Comparison of ENCODE assay signal across 21 mouse cellular contexts in genomic region chr2:180962616-180963308, GRCm38 (mm10). TPM values are rescaled to one million over a fixed set of nuclear protein-coding genes. Genes with fewer than 3 reads are reported as not detected.
DNase-seq lines count a peak whose midpoint lies in the region; ATAC-seq and TF ChIP-seq lines count a peak whose summit lies in the region.
"Had no signal": no experiment of that assay in that cellular context is flagged by ENCODE, and none has a peak within 500 bp of the region (broad histone marks: within the 10 kb centered on the region; RNA-seq: fewer than 3 reads in every experiment).

No protein-coding gene starts in this region.

- H3K36me3 ChIP-seq in heart, embryonic 12.5 days, result no peaks in the 10 kb centered on the region
- no peaks in the 10 kb centered on the region for H3K36me3 ChIP-seq in lung, postnatal 0 days (ENCODE audit: insufficient read depth, low read length)
- no peaks in the 10 kb centered on the region for H3K36me3 ChIP-seq in intestine, embryonic 15.5 days
- H3K36me3 ChIP-seq in small intestine, adult 2 months (ENCODE audit: control insufficient read depth, insufficient read depth, low read length), result no peaks in the 10 kb centered on the region
- H3K36me3 ChIP-seq: embryonic facial prominence, embryonic 15.5 days; forebrain, embryonic 12.5 days; G1E; liver, embryonic 13.5 days had no signal

- DNase-seq in heart, postnatal 25 days (ENCODE audit: low spot score), result no peak
- peak; percentile 33 to 38 for DNase-seq in lung, adult 18-20 months
- DNase-seq in lung, postnatal 0 days (ENCODE audit: low spot score), result no peak
- DNase-seq in gastrocnemius, postnatal 36 days, result no peak
- DNase-seq in gastrocnemius, postnatal 10 days, result no peak
- DNase-seq: cerebellum, adult 8-10 months; gastrocnemius, adult 2 months; liver, embryonic 13.5 days; thymus, adult 2 months had no signal

- no peak for TF ChIP-seq CTCF in lung, postnatal 0 days (IDR thresholded peaks at IDR 0.05)
- no peak for TF ChIP-seq CTCF in small intestine, adult 2 months (IDR thresholded peaks at IDR 0.05; ENCODE audit: extremely low read depth, insufficient read length, insufficient replicate concordance, low read depth, low read length)

- TF ChIP-seq POLR2A in small intestine, adult 2 months (IDR thresholded peaks at IDR 0.05; ENCODE audit: low read depth, low read length), result peak; percentile 25; the same call in 1 of the 2 replicates

- H3K4me1 ChIP-seq in heart, embryonic 12.5 days (replicated peaks), result peaks cover 35% of the 10 kb centered on the region
- H3K4me1 ChIP-seq in lung, postnatal 0 days (ENCODE audit: insufficient read depth, low read depth, low read length), result no peaks in the 10 kb centered on the region
- peaks cover 18% of the 10 kb centered on the region for H3K4me1 ChIP-seq in intestine, embryonic 15.5 days (replicated peaks)
- H3K4me1 ChIP-seq in small intestine, adult 2 months (ENCODE audit: control insufficient read depth, insufficient read depth, insufficient read length, low read length), result peaks cover 22% of the 10 kb centered on the region; the same call in 1 of the 2 replicates

- no peak for TF ChIP-seq EP300 in lung, postnatal 0 days (IDR thresholded peaks at IDR 0.05)

- 56% methylated on average over 2 of the region's 2 CpGs for WGBS in heart, embryonic 12.5 days
- WGBS in lung, postnatal 0 days, result 63% methylated on average over 2 of the region's 2 CpGs
- 57% methylated on average over 2 of the region's 2 CpGs for WGBS in intestine, embryonic 15.5 days
- 51% methylated on average over 2 of the region's 2 CpGs for WGBS in small intestine, adult 2 months

- no peak overlapping the region for H3K9ac ChIP-seq in heart, embryonic 12.5 days
- no peak overlapping the region for H3K9ac ChIP-seq in lung, postnatal 0 days (replicated peaks; ENCODE audit: low read depth)
- no peak overlapping the region for H3K9ac ChIP-seq in intestine, embryonic 15.5 days
- H3K9ac ChIP-seq: embryonic facial prominence, embryonic 15.5 days; forebrain, embryonic 12.5 days; liver, embryonic 13.5 days had no signal

- peak overlapping the region; percentile 70 for H3K27ac ChIP-seq in heart, embryonic 12.5 days (ENCODE audit: poor library complexity, severe bottlenecking)
- no peak overlapping the region for H3K27ac ChIP-seq in lung, postnatal 0 days (ENCODE audit: low read length)
- peak overlapping the region; percentile 77 for H3K27ac ChIP-seq in intestine, embryonic 15.5 days
- peak overlapping the region; percentile 87 for H3K27ac ChIP-seq in small intestine, adult 2 months (ENCODE audit: insufficient read depth, low read depth, low read length)
- H3K27ac ChIP-seq: embryonic facial prominence, embryonic 15.5 days; forebrain, embryonic 12.5 days; gastrocnemius, adult 2 months; hindbrain, postnatal 0 days; liver, embryonic 13.5 days had no signal

- no peaks in the 10 kb centered on the region for H3K9me3 ChIP-seq in heart, embryonic 12.5 days (replicated peaks)
- no peaks in the 10 kb centered on the region for H3K9me3 ChIP-seq in lung, postnatal 0 days (ENCODE audit: low read length)
- no peaks in the 10 kb centered on the region for H3K9me3 ChIP-seq in intestine, embryonic 15.5 days
- H3K9me3 ChIP-seq: embryonic facial prominence, embryonic 15.5 days; forebrain, embryonic 12.5 days; G1E; liver, embryonic 13.5 days had no signal

- no peak overlapping the region for H3K4me3 ChIP-seq in heart, embryonic 12.5 days
- no peak overlapping the region for H3K4me3 ChIP-seq in lung, postnatal 0 days (ENCODE audit: low read depth, low read length)
- H3K4me3 ChIP-seq in intestine, embryonic 15.5 days (replicated peaks), result no peak overlapping the region
- H3K4me3 ChIP-seq in small intestine, adult 2 months (ENCODE audit: low read depth, low read length), result no peak overlapping the region
- H3K4me3 ChIP-seq: embryonic facial prominence, embryonic 15.5 days; forebrain, embryonic 12.5 days; gastrocnemius, adult 2 months; liver, embryonic 13.5 days had no signal

- ATAC-seq in heart, embryonic 12.5 days (ENCODE audit: insufficient number of reproducible peaks, low FRiP score), result peak; percentile 62
- ATAC-seq in lung, postnatal 0 days, result no peak
- peak; percentile 89 for ATAC-seq in intestine, embryonic 15.5 days
- ATAC-seq: hindbrain, postnatal 0 days; midbrain, embryonic 16.5 days had no signal

- intact Hi-C loops in heart, postnatal 25 days (cut with DNase I), result loop anchor here (1.0 to 5.0 kb wide), 2 partner anchors 37 to 155 kb away; no protein-coding TSS in a partner anchor
- intact Hi-C loops in gastrocnemius, postnatal 36 days (cut with DNase I), result loop anchor here (10.0 kb wide), 1 partner anchor 158 kb away; no protein-coding TSS in a partner anchor

- no peaks in the 10 kb centered on the region for H3K27me3 ChIP-seq in heart, embryonic 12.5 days (replicated peaks)
- H3K27me3 ChIP-seq in lung, postnatal 0 days (replicated peaks; ENCODE audit: insufficient read depth, low read length), result no peaks in the 10 kb centered on the region
- no peaks in the 10 kb centered on the region for H3K27me3 ChIP-seq in intestine, embryonic 15.5 days (replicated peaks)
- H3K27me3 ChIP-seq in small intestine, adult 2 months (ENCODE audit: control insufficient read depth, insufficient read depth, low read length), result no peaks in the 10 kb centered on the region
- H3K27me3 ChIP-seq: forebrain, embryonic 12.5 days had no signal

- peak overlapping the region; percentile 18; the same call in 1 of the 2 replicates for H3K4me2 ChIP-seq in heart, embryonic 12.5 days
- H3K4me2 ChIP-seq in lung, postnatal 0 days (replicated peaks; ENCODE audit: low read depth, low read length), result no peak overlapping the region
- peak overlapping the region; percentile 24; the same call in 1 of the 2 replicates for H3K4me2 ChIP-seq in intestine, embryonic 15.5 days (replicated peaks)
- H3K4me2 ChIP-seq: embryonic facial prominence, embryonic 15.5 days; forebrain, embryonic 12.5 days; liver, embryonic 13.5 days had no signal

RNA-seq across cellular contexts. Expression of gene Arfgap1, which starts 4.3 kb away (rescaled TPM):
- polyA plus RNA-seq in heart, embryonic 12.5 days (2016; fragmentation: Nextera tagmentation; extraction: Ambion mirVana), result 87.0 and 88.0 TPM in 2 replicates
- 10 to 100 TPM; 32.5 to 33.2 TPM for total RNA-seq in heart, postnatal 25 days (2021)
- polyA plus RNA-seq in lung, postnatal 0 days (2015; fragmentation: Nextera tagmentation; extraction: Ambion mirVana), result 50.5 and 52.9 TPM in 2 replicates
- 77.9 and 85.0 TPM in 2 replicates for polyA plus RNA-seq in intestine, embryonic 15.5 days (2015; fragmentation: Nextera tagmentation; extraction: Ambion mirVana)
- 30.2 and 47.9 TPM in 2 replicates for polyA plus RNA-seq in small intestine, adult 2 months (2012; rRNA removed)
- 10 to 100 TPM; 28.3 to 30.0 TPM for total RNA-seq in gastrocnemius, postnatal 36 days (2021)
- total RNA-seq in gastrocnemius, postnatal 10 days (2021), result 10 to 100 TPM; 37.9 to 54.0 TPM

RNA-seq across cellular contexts. Expression of gene Nkain4, which starts 8.3 kb away (rescaled TPM):
- 36.1 and 37.1 TPM in 2 replicates for polyA plus RNA-seq in heart, embryonic 12.5 days (2016; fragmentation: Nextera tagmentation; extraction: Ambion mirVana)
- total RNA-seq in heart, postnatal 25 days (2021), result 10 to 100 TPM in 1 of 2 experiments, 1 to 10 TPM in 1; 8.0 to 11.4 TPM
- polyA plus RNA-seq in lung, postnatal 0 days (2015; fragmentation: Nextera tagmentation; extraction: Ambion mirVana), result 110 and 113 TPM in 2 replicates
- 37.4 and 41.1 TPM in 2 replicates for polyA plus RNA-seq in intestine, embryonic 15.5 days (2015; fragmentation: Nextera tagmentation; extraction: Ambion mirVana)
- 2.1 and 4.8 TPM in 2 replicates for polyA plus RNA-seq in small intestine, adult 2 months (2012; rRNA removed)
- total RNA-seq in gastrocnemius, postnatal 36 days (2021), result not detected
- 1 to 10 TPM; 1.4 to 2.2 TPM for total RNA-seq in gastrocnemius, postnatal 10 days (2021)
- total RNA-seq: G1E; megakaryocyte, adult 5-6 weeks had no signal
- polyA plus RNA-seq: G1E had no signal

RNA-seq across cellular contexts. Expression of gene Col20a1, which starts 23.6 kb away (rescaled TPM):
- polyA plus RNA-seq in heart, embryonic 12.5 days (2016; fragmentation: Nextera tagmentation; extraction: Ambion mirVana), result 0.20 and 0.23 TPM in 2 replicates
- under 1 TPM; 0.34 to 0.50 TPM for total RNA-seq in heart, postnatal 25 days (2021)
- 0.20 and 0.30 TPM in 2 replicates for polyA plus RNA-seq in lung, postnatal 0 days (2015; fragmentation: Nextera tagmentation; extraction: Ambion mirVana)
- 0.39 and 0.52 TPM in 2 replicates for polyA plus RNA-seq in intestine, embryonic 15.5 days (2015; fragmentation: Nextera tagmentation; extraction: Ambion mirVana)
- polyA plus RNA-seq in small intestine, adult 2 months (2012; rRNA removed), result 1.5 and 2.9 TPM in 2 replicates
- 1 to 10 TPM; 1.6 to 1.8 TPM for total RNA-seq in gastrocnemius, postnatal 36 days (2021)
- total RNA-seq in gastrocnemius, postnatal 10 days (2021), result 1 to 10 TPM; 6.1 to 7.6 TPM

RNA-seq across cellular contexts. Expression of gene Birc7, which starts 33.9 kb away (rescaled TPM):
- 0.32 and 0.46 TPM in 2 replicates for polyA plus RNA-seq in heart, embryonic 12.5 days (2016; fragmentation: Nextera tagmentation; extraction: Ambion mirVana)
- not detected for total RNA-seq in heart, postnatal 25 days (2021)
- not detected in 2 replicates for polyA plus RNA-seq in lung, postnatal 0 days (2015; fragmentation: Nextera tagmentation; extraction: Ambion mirVana)
- polyA plus RNA-seq in intestine, embryonic 15.5 days (2015; fragmentation: Nextera tagmentation; extraction: Ambion mirVana), result not detected in 2 replicates
- polyA plus RNA-seq in small intestine, adult 2 months (2012; rRNA removed), result not detected in 2 replicates
- not detected for total RNA-seq in gastrocnemius, postnatal 36 days (2021)
- not detected for total RNA-seq in gastrocnemius, postnatal 10 days (2021)
- total RNA-seq: G1E; gastrocnemius, adult 2 months; heart, adult 8-10 months; hindbrain, postnatal 0 days; left cerebral cortex, postnatal 25 days; megakaryocyte, adult 5-6 weeks had no signal
- polyA plus RNA-seq: embryonic facial prominence, embryonic 15.5 days; G1E; liver, embryonic 13.5 days; midbrain, embryonic 16.5 days; spleen, adult 2 months had no signal

RNA-seq across cellular contexts. Expression of gene Ythdf1, which starts 42.0 kb away (rescaled TPM):
- 44.9 and 47.0 TPM in 2 replicates for polyA plus RNA-seq in heart, embryonic 12.5 days (2016; fragmentation: Nextera tagmentation; extraction: Ambion mirVana)
- 10 to 100 TPM; 35.6 to 35.7 TPM for total RNA-seq in heart, postnatal 25 days (2021)
- 40.3 and 42.4 TPM in 2 replicates for polyA plus RNA-seq in lung, postnatal 0 days (2015; fragmentation: Nextera tagmentation; extraction: Ambion mirVana)
- 46.9 and 49.3 TPM in 2 replicates for polyA plus RNA-seq in intestine, embryonic 15.5 days (2015; fragmentation: Nextera tagmentation; extraction: Ambion mirVana)
- polyA plus RNA-seq in small intestine, adult 2 months (2012; rRNA removed), result 7.0 and 12.0 TPM in 2 replicates
- 10 to 100 TPM; 33.5 to 37.3 TPM for total RNA-seq in gastrocnemius, postnatal 36 days (2021)
- 10 to 100 TPM; 34.3 to 38.9 TPM for total RNA-seq in gastrocnemius, postnatal 10 days (2021)

Comparison
In these comparisons a context has a peak if more than half of its experiments do, and no peak if none do; other contexts are left out.
1. DNase-seq: peak in lung, adult 18-20 months (2 of 2); none in heart, postnatal 25 days (single experiment), lung, postnatal 0 days (single experiment), gastrocnemius, postnatal 36 days (0 of 2) and gastrocnemius, postnatal 10 days (single experiment).